Mouse (Mus musculus) right cerebral cortex, postnatal 25 days (tissue): ENCODE measurements around the gene Camta1.

Experiments
- DNase-seq: peaks from one replicate; pipeline ENCODE4 v3.0.0; 2022

The Camta1 gene

GRCm38 (mm10) chr4:151732668-151733067 is 129.0 kb downstream of the Camta1 start:
- DNase-seq = no peak

- no peak for DNase-seq
Observed at GRCm38 (mm10) chr4:151730037-151730759, 131.5 kb downstream of the Camta1 start.

GRCm38 (mm10) chr4:151729116-151729515 is 132.6 kb downstream of the Camta1 start:
- no peak for DNase-seq

- no peak for DNase-seq
Observed at GRCm38 (mm10) chr4:151728391-151729065, 133.1 kb downstream of the Camta1 start.

- DNase-seq = no peak
Observed at GRCm38 (mm10) chr4:151726396-151726795, 135.3 kb downstream of the Camta1 start.

- DNase-seq = no peak
Observed at GRCm38 (mm10) chr4:151724897-151725296, 136.8 kb downstream of the Camta1 start.

GRCm38 (mm10) chr4:151720722-151721467 is 140.8 kb downstream of the Camta1 start:
- no peak for DNase-seq

GRCm38 (mm10) chr4:151718866-151719475 is 142.7 kb downstream of the Camta1 start:
- DNase-seq = no peak

GRCm38 (mm10) chr4:151717864-151718263 is 143.8 kb downstream of the Camta1 start:
- no peak for DNase-seq

- DNase-seq = no peak
Observed at GRCm38 (mm10) chr4:151713714-151714113, 148.0 kb downstream of the Camta1 start.

- no peak for DNase-seq
Observed at GRCm38 (mm10) chr4:151711406-151711805, 150.3 kb downstream of the Camta1 start.

GRCm38 (mm10) chr4:151710522-151710921 is 151.2 kb downstream of the Camta1 start:
- DNase-seq = no peak

- DNase-seq = no peak
Observed at GRCm38 (mm10) chr4:151709269-151709668, 152.4 kb downstream of the Camta1 start.

GRCm38 (mm10) chr4:151703069-151703735 is 158.5 kb downstream of the Camta1 start:
- DNase-seq = no peak

GRCm38 (mm10) chr4:151702463-151702862 is 159.2 kb downstream of the Camta1 start:
- DNase-seq = no peak

- DNase-seq = no peak
Observed at GRCm38 (mm10) chr4:151695984-151696383, 165.7 kb downstream of the Camta1 start.

GRCm38 (mm10) chr4:151694531-151694930 is 167.1 kb downstream of the Camta1 start:
- DNase-seq = no peak

GRCm38 (mm10) chr4:151694047-151694446 is 167.6 kb downstream of the Camta1 start:
- DNase-seq = no peak

GRCm38 (mm10) chr4:151690041-151690440 is 171.6 kb downstream of the Camta1 start:
- no peak for DNase-seq

GRCm38 (mm10) chr4:151688206-151688605 is 173.5 kb downstream of the Camta1 start:
- DNase-seq = no peak

- no peak for DNase-seq
Observed at GRCm38 (mm10) chr4:151684596-151684995, 177.1 kb downstream of the Camta1 start.

- no peak for DNase-seq
Observed at GRCm38 (mm10) chr4:151682831-151683488, 178.7 kb downstream of the Camta1 start.
